Mouse (Mus musculus) ES-Bruce4 (cell line): Measurements from ENCODE around the gene Kcnc3. TPM values are rescaled to one million over a fixed set of nuclear protein-coding genes. Genes with fewer than 3 reads are reported as not detected.

Experiments
- H3K27ac ChIP-seq: 2 replicates; pipeline ENCODE4 v1.5.1; 2012; ENCODE audit warnings: low read length, inconsistent platforms; ENCODE audit not compliant: insufficient read depth
- H3K27me3 ChIP-seq: 2 replicates; pipeline ENCODE4 v1.6.1; 2012; ENCODE audit warnings: mild to moderate bottlenecking, low read length, inconsistent platforms; ENCODE audit not compliant: control insufficient read depth, poor library complexity, insufficient read depth, severe bottlenecking
- H3K36me3 ChIP-seq: 2 replicates; pipeline ENCODE4 v1.6.1; 2012; ENCODE audit warnings: inconsistent platforms, mild to moderate bottlenecking, low read length, moderate library complexity; ENCODE audit not compliant: control insufficient read depth, poor library complexity, insufficient read depth, severe bottlenecking
- H3K4me1 ChIP-seq: one replicate; pipeline ENCODE4 v1.8.1; 2011; ENCODE audit warnings: low read length; ENCODE audit not compliant: control insufficient read depth, insufficient read depth
- H3K4me3 ChIP-seq: 2 replicates; pipeline ENCODE4 v1.5.1; 2011; ENCODE audit warnings: low read depth, mild to moderate bottlenecking, low read length
- H3K9ac ChIP-seq: 2 replicates; pipeline ENCODE4 v1.6.1; 2012; ENCODE audit warnings: low read depth, mild to moderate bottlenecking, inconsistent platforms; ENCODE audit not compliant: poor library complexity, severe bottlenecking
- H3K9me3 ChIP-seq: replicated peaks from 2 replicates; pipeline ENCODE4 v1.6.1; 2012; ENCODE audit warnings: mild to moderate bottlenecking, low read length, inconsistent platforms; ENCODE audit not compliant: control insufficient read depth, poor library complexity, insufficient read depth, severe bottlenecking
- CTCF ChIP-seq: IDR thresholded peaks from one replicate; pipeline ENCODE4 v1.8.1; 2011; ENCODE audit warnings: low read depth, low read length
- EP300 ChIP-seq: IDR thresholded peaks from 2 replicates; pipeline ENCODE4 v1.6.1; 2011; ENCODE audit warnings: low read depth, low read length; ENCODE audit not compliant: insufficient read depth
- POLR2A ChIP-seq: IDR thresholded peaks from one replicate; pipeline ENCODE4 v1.8.1; 2011; ENCODE audit warnings: low read length; ENCODE audit not compliant: insufficient read depth
- polyA plus RNA-seq: library from polyadenylated mRNA; stranded (reverse); fragments of >200 nt; gene quantifications from 2 replicates; pipeline ENCODE4 v1.2.4, GENCODE M21; 2011; ENCODE audit warnings: low read depth; ENCODE audit not compliant: missing spikeins, insufficient read depth, insufficient read length

Kcnc3 gene
- polyA plus RNA-seq, 1 experiment: 12.3 TPM

DNA sequence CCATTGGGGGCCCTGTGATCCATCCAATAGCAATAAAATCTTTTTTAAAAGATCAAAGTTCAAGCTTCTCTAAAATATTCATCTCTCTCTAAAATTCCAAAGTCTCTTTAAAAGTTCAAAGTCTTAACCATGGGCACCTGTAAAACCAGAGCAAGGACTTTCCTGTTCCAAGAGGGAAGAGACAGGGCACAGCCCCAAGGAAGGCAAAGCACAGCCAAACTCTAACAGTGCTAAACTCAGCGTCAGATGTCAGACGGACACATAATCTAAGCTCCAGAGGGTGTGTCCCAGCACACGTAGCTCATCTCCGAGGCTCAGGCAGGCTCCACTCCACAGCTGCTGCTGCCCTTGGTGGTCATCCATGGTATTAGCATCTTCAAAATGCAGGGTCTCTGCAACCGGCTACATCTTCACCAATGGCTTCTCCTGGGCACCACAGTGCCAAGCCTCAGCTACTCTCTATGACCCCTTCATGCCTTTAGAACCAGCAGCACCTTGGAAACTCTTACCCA, 14.1 kb upstream of the Kcnc3 start:
- Histone ChIP-seq H3K4me3 (no peak overlapping the region), H3K9me3 (no peaks in the 10 kb centered on the region), H3K27ac (no peak overlapping the region), H3K27me3 (no peaks in the 10 kb centered on the region), H3K9ac (no peak overlapping the region), H3K4me1 (peaks cover 1% of the 10 kb centered on the region), H3K36me3 (no peaks in the 10 kb centered on the region)
- TF ChIP-seq EP300 (no peak), POLR2A (no peak), CTCF (no peak)

DNA sequence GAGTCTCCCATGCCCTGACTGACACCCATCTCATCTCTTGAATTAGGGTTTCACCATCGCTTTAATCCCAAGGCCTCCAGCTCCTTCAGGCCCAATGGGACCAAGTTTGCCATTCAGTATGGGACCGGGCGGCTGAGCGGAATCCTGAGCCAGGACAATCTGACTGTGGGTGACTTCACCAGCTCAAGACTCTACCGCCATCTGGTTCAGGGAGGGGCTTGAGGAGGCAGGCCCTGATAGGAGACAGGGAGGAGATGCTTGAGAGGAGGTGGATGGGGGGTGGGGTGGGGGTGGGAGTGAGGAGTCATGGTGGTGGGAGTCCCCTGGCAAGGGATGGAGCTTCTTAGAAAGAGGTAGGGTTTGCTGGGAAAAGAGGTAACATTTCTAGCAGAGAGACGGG, 8.8 kb upstream of the Kcnc3 start:
- Histone ChIP-seq H3K27ac (no peak overlapping the region), H3K27me3 (no peaks in the 10 kb centered on the region), H3K9me3 (no peaks in the 10 kb centered on the region), H3K4me1 (no peaks in the 10 kb centered on the region), H3K4me3 (no peak overlapping the region), H3K9ac (no peak overlapping the region), H3K36me3 (no peaks in the 10 kb centered on the region)
- TF ChIP-seq EP300: no peak
- no peak for TF ChIP-seq CTCF
- no peak for TF ChIP-seq POLR2A

DNA sequence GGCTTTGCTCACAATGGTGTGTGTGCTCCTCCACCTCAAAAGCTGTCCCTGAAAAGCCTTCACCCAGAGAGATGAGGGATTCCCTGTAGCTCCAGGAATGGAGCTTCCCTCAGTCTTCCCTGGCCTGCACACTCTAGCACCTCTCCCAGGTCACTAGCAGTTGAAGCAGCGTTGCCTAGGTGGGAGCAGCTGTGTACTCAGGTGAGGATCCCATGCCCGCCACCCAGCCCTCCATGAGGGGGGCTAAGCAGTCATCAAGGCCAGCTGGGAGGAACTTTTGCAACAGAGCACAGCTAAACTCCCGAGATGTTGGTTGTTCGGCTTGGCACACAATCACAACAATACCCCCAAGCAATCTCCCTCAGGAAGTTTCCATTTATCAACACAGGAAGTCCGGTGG, 7.8 kb upstream of the Kcnc3 start:
- Histone ChIP-seq H3K9me3 (no peaks in the 10 kb centered on the region), H3K9ac (no peak overlapping the region), H3K27ac (no peak overlapping the region), H3K27me3 (no peaks in the 10 kb centered on the region), H3K36me3 (no peaks in the 10 kb centered on the region), H3K4me3 (no peak overlapping the region), H3K4me1 (no peaks in the 10 kb centered on the region)
- no peak for TF ChIP-seq CTCF
- no peak for TF ChIP-seq POLR2A
- no peak for TF ChIP-seq EP300

DNA sequence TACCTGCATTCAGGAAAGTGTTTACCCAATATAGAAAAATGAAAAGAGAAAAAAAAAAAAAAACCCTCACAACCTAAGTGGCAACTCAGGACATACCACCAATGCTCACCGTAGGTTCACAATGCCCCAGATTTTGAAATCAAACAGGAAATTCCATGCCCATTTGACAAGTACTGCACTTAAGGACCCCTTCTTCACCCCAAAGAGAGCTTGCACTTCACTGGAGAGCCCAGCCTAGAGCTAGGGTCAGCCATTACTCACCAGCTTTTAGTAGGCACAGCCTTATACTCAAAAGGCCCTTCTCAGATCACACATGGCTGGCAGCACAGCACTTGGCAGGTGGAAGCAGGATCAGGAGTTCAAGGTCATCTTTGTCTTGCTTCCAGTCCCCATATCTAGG, 7.3 kb upstream of the Kcnc3 start:
- Histone ChIP-seq H3K27ac (no peak overlapping the region), H3K36me3 (no peaks in the 10 kb centered on the region), H3K4me1 (no peaks in the 10 kb centered on the region), H3K9ac (no peak overlapping the region), H3K27me3 (no peaks in the 10 kb centered on the region), H3K4me3 (no peak overlapping the region), H3K9me3 (no peaks in the 10 kb centered on the region)
- TF ChIP-seq EP300: no peak
- no peak for TF ChIP-seq CTCF
- no peak for TF ChIP-seq POLR2A

DNA sequence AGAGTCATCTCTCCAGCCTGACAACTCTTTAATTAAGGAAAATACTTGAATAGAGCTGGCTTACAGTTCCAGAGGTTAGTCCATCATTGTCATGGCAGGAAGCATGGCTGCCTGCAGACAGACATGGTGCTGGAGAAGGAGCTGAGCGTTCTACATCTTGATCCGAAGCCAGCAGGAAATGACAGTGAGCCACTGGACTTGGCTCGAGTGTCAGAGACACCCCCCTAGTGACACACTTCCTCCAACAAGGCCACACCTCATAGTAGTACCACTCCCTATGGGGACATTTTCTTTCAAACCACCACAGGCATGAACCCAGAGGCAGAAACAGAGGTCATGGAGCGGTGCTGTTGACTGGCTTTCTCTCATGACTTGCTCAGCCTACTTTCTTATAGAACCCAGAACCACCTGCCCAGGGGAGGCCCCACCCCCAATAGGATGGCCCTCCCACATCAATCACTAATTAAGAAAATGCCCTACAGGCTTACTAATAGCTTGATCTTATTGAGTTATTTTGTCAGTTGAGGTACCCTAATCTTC, 6.1 kb upstream of the Kcnc3 start:
- Histone ChIP-seq H3K27me3 (no peaks in the 10 kb centered on the region), H3K27ac (no peak overlapping the region), H3K4me1 (no peaks in the 10 kb centered on the region), H3K9me3 (no peaks in the 10 kb centered on the region), H3K9ac (no peak overlapping the region), H3K4me3 (no peak overlapping the region), H3K36me3 (no peaks in the 10 kb centered on the region)
- no peak for TF ChIP-seq POLR2A
- TF ChIP-seq EP300: no peak
- TF ChIP-seq CTCF: no peak

DNA sequence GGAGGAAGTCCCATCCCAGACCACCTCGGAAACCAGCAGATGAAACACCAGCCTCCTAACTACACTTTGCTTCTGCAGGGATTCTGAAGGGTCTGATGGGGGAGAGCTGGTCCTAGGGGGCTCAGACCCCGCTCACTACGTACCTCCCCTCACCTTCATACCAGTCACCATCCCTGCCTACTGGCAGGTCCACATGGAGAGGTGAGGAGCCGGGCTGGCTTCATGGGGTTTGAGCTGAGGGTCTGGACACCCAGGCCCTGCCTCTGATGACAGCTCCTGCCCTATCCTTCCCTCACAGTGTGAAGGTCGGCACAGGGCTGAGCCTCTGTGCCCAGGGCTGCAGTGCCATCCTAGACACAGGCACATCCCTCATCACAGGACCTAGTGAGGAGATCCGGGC, 5.5 kb upstream of the Kcnc3 start:
- no peak overlapping the region for H3K27ac ChIP-seq
- H3K27me3 ChIP-seq: no peaks in the 10 kb centered on the region
- H3K36me3 ChIP-seq: no peaks in the 10 kb centered on the region
- TF ChIP-seq CTCF: no peak
- TF ChIP-seq POLR2A: no peak
- TF ChIP-seq EP300: no peak
- H3K9ac ChIP-seq: no peak overlapping the region
- no peaks in the 10 kb centered on the region for H3K4me1 ChIP-seq
- H3K9me3 ChIP-seq: no peaks in the 10 kb centered on the region
- no peak overlapping the region for H3K4me3 ChIP-seq
